Mouse (Mus musculus): ENCODE measurements around the gene Dnajb11.

DNA sequence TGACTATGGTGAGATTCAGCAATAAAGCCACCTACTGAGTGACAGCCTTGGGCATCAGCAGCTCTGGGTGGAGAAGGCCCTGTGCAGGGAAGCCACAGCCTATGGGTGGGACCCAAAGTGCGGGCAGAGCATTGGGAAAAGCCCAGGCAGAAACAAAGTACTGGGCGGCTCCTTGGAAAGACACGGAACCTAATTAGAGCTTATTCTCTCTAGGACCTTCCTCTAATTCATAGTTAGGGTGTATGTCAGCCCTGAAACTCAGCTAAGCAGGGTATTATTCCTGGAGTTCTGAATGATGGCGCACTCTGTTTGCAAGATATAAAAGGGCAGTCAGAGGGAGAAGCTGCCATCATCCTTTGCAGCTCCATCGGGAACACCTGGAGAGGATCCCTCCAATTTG is 60.4 kb downstream of the Dnajb11 start, which contains the start of gene Fetub:
- no peak for TF ChIP-seq CTCF (IDR thresholded peaks at IDR 0.05; ENCODE audit: borderline replicate concordance, control insufficient read depth, extremely low read depth, insufficient read depth, low read length, poor library complexity)
- TF ChIP-seq POLR2A (IDR thresholded peaks at IDR 0.05; ENCODE audit: control insufficient read depth, extremely low read depth, insufficient read depth, low read length, poor library complexity), result no peak

All from thymus, adult 2 months (tissue).